Mouse (Mus musculus): Measurements from ENCODE around the gene Tmem30b. TPM values are rescaled to one million over a fixed set of nuclear protein-coding genes. Genes with fewer than 3 reads are reported as not detected.
A peak's percentile ranks its signal among the peaks of the same experiment; 100 is the strongest.

Gene Tmem30b
- polyA plus RNA-seq, 1 experiment from 2014 or later: 4.0 TPM

DNA sequence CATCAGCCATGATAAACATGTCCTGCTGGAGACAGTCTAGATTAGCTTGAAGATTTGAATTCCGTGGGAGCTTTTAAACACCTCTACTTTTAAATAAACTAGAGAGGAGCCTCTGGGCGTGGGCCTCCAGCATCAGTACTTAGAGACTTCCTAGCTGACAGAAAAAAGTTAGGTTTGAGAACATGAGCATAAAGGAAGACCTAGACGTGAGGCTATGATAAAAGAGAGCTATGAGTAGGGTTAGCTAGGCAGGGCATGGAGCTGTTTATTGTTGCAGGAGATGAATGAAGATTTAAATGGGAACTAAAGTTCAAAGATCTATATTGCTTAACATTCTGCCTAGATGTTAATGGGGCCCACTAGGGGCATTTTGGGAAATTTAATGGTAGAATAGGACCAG lies 41.1 kb upstream of the Tmem30b start:
- no peak for DNase-seq
- no peak for TF ChIP-seq CTCF (IDR thresholded peaks at IDR 0.05; ENCODE audit: low read depth)
- no peak overlapping the region for H3K9ac ChIP-seq
- peak overlapping the region; percentile 15; the same call in 1 of the 2 replicates for H3K4me3 ChIP-seq (ENCODE audit: low read depth, low read length)
- no peaks in the 10 kb centered on the region for H3K9me3 ChIP-seq (ENCODE audit: low read depth, low read length)
- H3K4me2 ChIP-seq: peak overlapping the region; percentile 37; the same call in 1 of the 2 replicates
- ATAC-seq (ENCODE audit: insufficient read depth): no peak
- no peak overlapping the region for H3K27ac ChIP-seq (ENCODE audit: low read depth)
- H3K36me3 ChIP-seq (ENCODE audit: insufficient read depth): no peaks in the 10 kb centered on the region
- peaks cover 13% of the 10 kb centered on the region for H3K27me3 ChIP-seq (ENCODE audit: insufficient read depth, low read length)
- H3K4me1 ChIP-seq (ENCODE audit: insufficient read depth): 0 out of 2 replicates have a peak, but pooled peaks cover 3% of the 10 kb centered on the region
- WGBS: 30% methylated on average over 3 of the region's 3 CpGs

GRCm38 (mm10) chr12:73585850-73586249 lies 39.7 kb upstream of the Tmem30b start:
- ATAC-seq (ENCODE audit: insufficient read depth) (no peak), DNase-seq (peak; percentile 18)
- Histone ChIP-seq H3K9me3 (ENCODE audit: low read depth, low read length) (no peaks in the 10 kb centered on the region), H3K4me2 (peak overlapping the region; percentile 91), H3K4me3 (ENCODE audit: low read depth, low read length) (peak overlapping the region; percentile 70), H3K9ac (peak overlapping the region; percentile 80), H3K4me1 (ENCODE audit: insufficient read depth) (0 out of 2 replicates have a peak, but pooled peaks cover 3% of the 10 kb centered on the region), H3K27ac (ENCODE audit: low read depth) (no peak overlapping the region), H3K27me3 (ENCODE audit: insufficient read depth, low read length) (peaks cover 13% of the 10 kb centered on the region), H3K36me3 (ENCODE audit: insufficient read depth) (no peaks in the 10 kb centered on the region)
- 1% methylated on average over 7 of the region's 7 CpGs for WGBS
- TF ChIP-seq CTCF (IDR thresholded peaks at IDR 0.05; ENCODE audit: low read depth): no peak

- Histone ChIP-seq H3K27ac (ENCODE audit: low read depth) (peak overlapping the region; percentile 88), H3K9ac (peak overlapping the region; percentile 80), H3K27me3 (ENCODE audit: insufficient read depth, low read length) (peaks cover 13% of the 10 kb centered on the region), H3K9me3 (ENCODE audit: low read depth, low read length) (no peaks in the 10 kb centered on the region), H3K4me2 (peak overlapping the region; percentile 91), H3K4me1 (ENCODE audit: insufficient read depth) (0 out of 2 replicates have a peak, but pooled peaks cover 3% of the 10 kb centered on the region), H3K4me3 (ENCODE audit: low read depth, low read length) (peak overlapping the region; percentile 70), H3K36me3 (ENCODE audit: insufficient read depth) (no peaks in the 10 kb centered on the region)
- under 1% methylated on average over 33 of the region's 33 CpGs for WGBS
- no peak for TF ChIP-seq CTCF (IDR thresholded peaks at IDR 0.05; ENCODE audit: low read depth)
- ATAC-seq (ENCODE audit: insufficient read depth): peak; percentile 45; the same call in 1 of the 2 replicates
- peak; percentile 26 for DNase-seq
Measured at GRCm38 (mm10) chr12:73585241-73585801, 39.1 kb upstream of the Tmem30b start.

GRCm38 (mm10) chr12:73584610-73585240 lies 38.5 kb upstream of the Tmem30b start, which contains the start of gene Prkch:
Prkch (plus strand) TSS chr12:73584796.
- Histone ChIP-seq H3K27ac (ENCODE audit: low read depth) (peak within 1 kb of the TSS; percentile 88), H3K36me3 (ENCODE audit: insufficient read depth) (no peaks in the 10 kb centered on the region), H3K4me1 (ENCODE audit: insufficient read depth) (0 out of 2 replicates have a peak, but pooled peaks cover 3% of the 10 kb centered on the region), H3K4me2 (peak within 1 kb of the TSS; percentile 91), H3K9ac (peak within 1 kb of the TSS; percentile 80), H3K27me3 (ENCODE audit: insufficient read depth, low read length) (peaks cover 13% of the 10 kb centered on the region), H3K9me3 (ENCODE audit: low read depth, low read length) (no peaks in the 10 kb centered on the region), H3K4me3 (ENCODE audit: low read depth, low read length) (peak within 1 kb of the TSS; percentile 70)
- under 1% methylated on average over 57 of the region's 61 CpGs for WGBS
- TF ChIP-seq CTCF (IDR thresholded peaks at IDR 0.05; ENCODE audit: low read depth): peak; percentile 56
- peak; percentile 92 for ATAC-seq (ENCODE audit: insufficient read depth)
- DNase-seq: peak; percentile 91

- Histone ChIP-seq H3K36me3 (ENCODE audit: insufficient read depth) (no peaks in the 10 kb centered on the region), H3K4me2 (peak overlapping the region; percentile 91), H3K9ac (peak overlapping the region; percentile 80), H3K9me3 (ENCODE audit: low read depth, low read length) (no peaks in the 10 kb centered on the region), H3K4me1 (ENCODE audit: insufficient read depth) (0 out of 2 replicates have a peak, but pooled peaks cover 3% of the 10 kb centered on the region), H3K4me3 (ENCODE audit: low read depth, low read length) (peak overlapping the region; percentile 70), H3K27me3 (ENCODE audit: insufficient read depth, low read length) (peaks cover 13% of the 10 kb centered on the region), H3K27ac (ENCODE audit: low read depth) (peak overlapping the region; percentile 88)
- 7% methylated on average over 33 of the region's 33 CpGs for WGBS
- ATAC-seq (ENCODE audit: insufficient read depth): peak; percentile 80
- peak; percentile 62 for TF ChIP-seq CTCF (IDR thresholded peaks at IDR 0.05; ENCODE audit: low read depth)
- DNase-seq: peak; percentile 65
Measured at GRCm38 (mm10) chr12:73583813-73584609, 37.8 kb upstream of the Tmem30b start.

DNA sequence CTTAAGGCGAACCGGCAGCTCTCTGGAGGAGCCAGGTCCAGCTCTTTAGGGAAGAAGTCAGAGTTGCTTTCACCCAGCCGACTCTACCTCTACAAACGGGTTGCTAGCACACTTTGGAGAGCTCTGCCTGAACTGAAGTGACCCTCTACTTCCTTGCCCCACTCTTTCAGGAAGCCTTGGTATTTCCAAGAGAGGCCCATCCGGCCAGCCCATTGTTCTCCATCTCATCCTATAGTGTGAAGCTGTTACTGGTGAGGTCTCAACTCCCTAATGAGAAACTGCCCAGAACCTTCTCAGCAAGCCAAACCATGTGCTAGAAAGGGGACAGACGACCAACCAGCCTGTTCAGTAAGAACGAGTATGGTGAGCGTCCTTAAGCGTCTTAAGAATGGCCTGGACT lies 37.1 kb upstream of the Tmem30b start:
- peaks cover 13% of the 10 kb centered on the region for H3K27me3 ChIP-seq (ENCODE audit: insufficient read depth, low read length)
- H3K9me3 ChIP-seq (ENCODE audit: low read depth, low read length): no peaks in the 10 kb centered on the region
- no peak for TF ChIP-seq CTCF (IDR thresholded peaks at IDR 0.05; ENCODE audit: low read depth)
- no peak overlapping the region for H3K9ac ChIP-seq
- peak overlapping the region; percentile 88 for H3K27ac ChIP-seq (ENCODE audit: low read depth)
- WGBS: 70% methylated on average over 9 of the region's 9 CpGs
- no peak overlapping the region for H3K4me3 ChIP-seq (ENCODE audit: low read depth, low read length)
- H3K4me1 ChIP-seq (ENCODE audit: insufficient read depth): 0 out of 2 replicates have a peak, but pooled peaks cover 3% of the 10 kb centered on the region
- peak; percentile 53 for DNase-seq
- no peak for ATAC-seq (ENCODE audit: insufficient read depth)
- peak overlapping the region; percentile 91; the same call in 1 of the 2 replicates for H3K4me2 ChIP-seq
- no peaks in the 10 kb centered on the region for H3K36me3 ChIP-seq (ENCODE audit: insufficient read depth)
